Mouse (Mus musculus) hindbrain, embryonic 16.5 days (tissue): Measurements from ENCODE around the gene Ugt1a9. TPM values are rescaled to one million over a fixed set of nuclear protein-coding genes. Genes with fewer than 3 reads are reported as not detected.

ENCODE experiments used
- ATAC-seq: fragments of 200-750 bp; cut with Nextera tagmentation; 2 replicates; pipeline ENCODE4 v1.8.0; 2017; ENCODE audit warnings: moderate TSS enrichment, moderate library complexity
- H3K27ac ChIP-seq: fragments of 300-500 bp; sonication (generic); 2 replicates; pipeline ENCODE4 v1.5.1; 2014; ENCODE audit warnings: low read depth, mild to moderate bottlenecking, control low read depth, low read length, moderate library complexity
- H3K27me3 ChIP-seq: fragments of 300-500 bp; sonication (generic); replicated peaks from 2 replicates; pipeline ENCODE4 v1.6.1; 2014; ENCODE audit warnings: low read length; ENCODE audit not compliant: control insufficient read depth, insufficient read depth
- H3K36me3 ChIP-seq: fragments of 300-500 bp; sonication (generic); 2 replicates; pipeline ENCODE4 v1.6.1; 2014; ENCODE audit warnings: mild to moderate bottlenecking, low read length, moderate library complexity, mixed read lengths; ENCODE audit not compliant: control insufficient read depth, insufficient read depth
- H3K4me1 ChIP-seq: fragments of 300-500 bp; sonication (generic); 2 replicates; pipeline ENCODE4 v1.6.1; 2014; ENCODE audit warnings: low read depth, low read length; ENCODE audit not compliant: control insufficient read depth, insufficient read depth
- H3K4me2 ChIP-seq: fragments of 300-500 bp; sonication (generic); 2 replicates; pipeline ENCODE4 v1.6.1; 2014; ENCODE audit warnings: mild to moderate bottlenecking, low read length, control low read depth, moderate library complexity
- H3K4me3 ChIP-seq: fragments of 300-500 bp; sonication (generic); 2 replicates; pipeline ENCODE4 v1.5.1; 2014; ENCODE audit warnings: mild to moderate bottlenecking, low read length, control low read depth, moderate library complexity
- H3K9ac ChIP-seq: fragments of 300-500 bp; sonication (generic); 2 replicates; pipeline ENCODE4 v1.6.1; 2014; ENCODE audit warnings: low read depth, mild to moderate bottlenecking, control low read depth, low read length, moderate library complexity
- H3K9me3 ChIP-seq: fragments of 300-500 bp; sonication (generic); 2 replicates; pipeline ENCODE4 v1.6.1; 2014; ENCODE audit warnings: mild to moderate bottlenecking, low read length, moderate library complexity; ENCODE audit not compliant: control insufficient read depth
- WGBS: fragments of 180-500 bp; shearing (Covaris S2); extraction: QIAGEN DNeasy Blood & Tissue Kit; methylation state at CpG from one replicate; pipeline ENCODE4 v1.1.7; 2014; 5-methylcytosine and 5-hydroxymethylcytosine counted together
- polyA plus RNA-seq: library from polyadenylated mRNA; unstranded; fragments of >200 nt; fragmentation: Nextera tagmentation; extraction: Ambion mirVana; gene quantifications from 2 replicates; pipeline ENCODE4 v1.2.1, GENCODE M21; 2015

Gene Ugt1a9
- polyA plus RNA-seq, 1 experiment from 2014 or later = not detected

- H3K9me3 ChIP-seq = peaks cover 90% of the 10 kb centered on the region
- no peaks in the 10 kb centered on the region for H3K27me3 ChIP-seq
- ATAC-seq = no peak
- no peak overlapping the region for H3K27ac ChIP-seq
- H3K36me3 ChIP-seq = no peaks in the 10 kb centered on the region
- no peak overlapping the region for H3K9ac ChIP-seq
- 69% methylated on average over 5 of the region's 5 CpGs for WGBS
- no peak overlapping the region for H3K4me2 ChIP-seq
- no peaks in the 10 kb centered on the region for H3K4me1 ChIP-seq
- H3K4me3 ChIP-seq = no peak overlapping the region
Measured at GRCm38 (mm10) chr1:88243861-88244260, 173.3 kb downstream of the Ugt1a9 start.

DNA sequence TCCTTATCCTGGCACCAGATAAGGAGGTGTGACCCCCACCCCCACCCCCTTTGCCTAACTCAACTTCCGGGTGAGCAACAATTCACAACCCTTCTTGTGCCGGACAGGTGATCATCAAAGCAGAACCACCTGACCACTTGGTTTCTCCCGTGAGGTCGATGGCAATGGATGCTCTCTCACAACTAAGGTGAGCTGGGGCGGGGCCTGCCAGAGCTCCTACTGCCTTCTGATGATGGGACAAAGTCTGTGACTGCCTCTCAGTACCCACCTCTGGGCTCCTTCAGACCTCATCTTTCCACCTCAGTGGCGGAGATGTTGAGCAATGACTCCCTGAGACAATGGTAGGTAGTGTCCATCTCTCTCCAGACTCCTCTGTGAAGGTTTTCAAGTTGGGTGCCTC lies 175.3 kb downstream of the Ugt1a9 start:
- Histone ChIP-seq H3K4me3 (no peak overlapping the region), H3K4me2 (no peak overlapping the region), H3K9ac (no peak overlapping the region), H3K27me3 (no peaks in the 10 kb centered on the region), H3K4me1 (no peaks in the 10 kb centered on the region), H3K36me3 (no peaks in the 10 kb centered on the region), H3K27ac (no peak overlapping the region), H3K9me3 (peaks cover 90% of the 10 kb centered on the region)
- WGBS = 81% methylated on average over 6 of the region's 6 CpGs
- ATAC-seq = no peak

DNA sequence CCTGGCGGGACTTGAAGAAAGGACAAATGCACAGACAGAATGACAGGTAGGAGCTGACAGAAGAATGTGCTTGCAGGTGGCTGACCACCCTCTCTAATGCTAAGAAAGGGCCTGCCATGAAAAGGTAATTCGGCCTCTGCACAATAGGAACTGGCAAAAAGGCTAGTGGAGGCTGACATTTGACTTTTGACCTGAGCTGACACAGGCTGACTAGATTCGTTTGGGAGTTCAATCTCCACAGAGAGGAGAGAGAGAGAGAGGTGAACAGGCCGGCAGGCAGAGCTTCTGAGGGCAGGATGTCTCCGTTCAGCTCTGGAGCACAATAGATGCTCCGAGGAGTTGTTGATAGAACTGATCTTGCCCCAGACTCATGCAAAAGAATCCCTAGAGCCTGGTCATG lies 175.8 kb downstream of the Ugt1a9 start:
- Histone ChIP-seq H3K27ac (no peak overlapping the region), H3K27me3 (no peaks in the 10 kb centered on the region), H3K4me2 (no peak overlapping the region), H3K4me3 (no peak overlapping the region), H3K9me3 (peaks cover 90% of the 10 kb centered on the region), H3K36me3 (no peaks in the 10 kb centered on the region), H3K9ac (no peak overlapping the region), H3K4me1 (no peaks in the 10 kb centered on the region)
- WGBS = 41% methylated on average over 6 of the region's 6 CpGs
- ATAC-seq = no peak

DNA sequence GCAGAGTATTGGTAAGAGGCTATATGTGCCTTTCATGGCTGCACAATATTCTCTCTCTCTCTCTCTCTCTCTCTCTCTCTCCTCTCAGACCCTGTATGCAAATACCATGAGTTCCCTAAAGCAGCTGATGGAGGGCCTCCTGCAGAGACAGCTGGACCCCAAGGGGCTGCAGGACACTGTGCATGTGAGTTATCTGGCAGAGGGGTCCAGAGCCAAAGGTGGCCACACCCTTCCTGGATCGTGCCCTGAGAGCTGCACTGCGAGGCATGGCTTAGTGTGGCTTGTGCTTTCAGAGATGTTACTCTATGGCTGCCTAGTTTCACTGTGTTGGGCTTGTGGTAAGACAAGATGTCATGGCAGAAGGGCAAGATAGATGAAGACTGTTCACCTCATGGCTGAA lies 177.1 kb downstream of the Ugt1a9 start:
- Histone ChIP-seq H3K27me3 (no peaks in the 10 kb centered on the region), H3K27ac (no peak overlapping the region), H3K36me3 (no peaks in the 10 kb centered on the region), H3K9ac (no peak overlapping the region), H3K4me3 (no peak overlapping the region), H3K4me1 (no peaks in the 10 kb centered on the region), H3K9me3 (peaks cover 89% of the 10 kb centered on the region), H3K4me2 (no peak overlapping the region)
- no peak for ATAC-seq
- 51% methylated on average over 2 of the region's 2 CpGs for WGBS

GRCm38 (mm10) chr1:88248658-88249057 lies 178.1 kb downstream of the Ugt1a9 start:
- WGBS = 73% methylated on average over 4 of the region's 4 CpGs
- H3K4me3 ChIP-seq = no peak overlapping the region
- H3K27ac ChIP-seq = no peak overlapping the region
- H3K4me1 ChIP-seq = no peaks in the 10 kb centered on the region
- no peaks in the 10 kb centered on the region for H3K27me3 ChIP-seq
- peaks cover 91% of the 10 kb centered on the region for H3K9me3 ChIP-seq
- H3K36me3 ChIP-seq = no peaks in the 10 kb centered on the region
- H3K9ac ChIP-seq = no peak overlapping the region
- H3K4me2 ChIP-seq = no peak overlapping the region
- no peak for ATAC-seq

GRCm38 (mm10) chr1:88249596-88249995 lies 179.0 kb downstream of the Ugt1a9 start:
- Histone ChIP-seq H3K4me2 (no peak overlapping the region), H3K4me3 (no peak overlapping the region), H3K4me1 (no peaks in the 10 kb centered on the region), H3K36me3 (no peaks in the 10 kb centered on the region), H3K27ac (no peak overlapping the region), H3K9ac (no peak overlapping the region), H3K9me3 (peaks cover 88% of the 10 kb centered on the region), H3K27me3 (no peaks in the 10 kb centered on the region)
- no peak for ATAC-seq
- 80% methylated on average over 7 of the region's 7 CpGs for WGBS

DNA sequence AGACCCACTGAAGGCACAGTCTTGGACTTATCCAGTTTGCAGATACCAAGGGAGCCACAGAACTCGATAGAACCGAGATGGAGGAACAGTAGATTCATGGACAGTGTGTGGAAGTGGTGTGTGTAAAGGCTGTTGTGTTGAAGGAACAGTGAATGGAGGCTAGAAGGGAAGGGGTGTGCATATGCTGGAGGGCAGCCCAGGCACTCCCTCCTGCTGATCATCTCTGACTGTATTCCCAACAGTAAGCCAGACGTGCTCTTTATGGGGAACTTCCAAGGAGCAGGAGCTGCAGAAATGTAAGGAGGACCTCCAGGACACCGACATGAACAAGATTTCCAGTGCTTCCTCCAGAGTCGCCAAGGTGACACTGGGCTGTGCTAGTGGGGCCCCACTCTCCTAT lies 179.4 kb downstream of the Ugt1a9 start:
- H3K36me3 ChIP-seq = no peaks in the 10 kb centered on the region
- H3K4me1 ChIP-seq = no peaks in the 10 kb centered on the region
- H3K9me3 ChIP-seq = peaks cover 88% of the 10 kb centered on the region
- no peak overlapping the region for H3K4me3 ChIP-seq
- no peak for ATAC-seq
- no peak overlapping the region for H3K9ac ChIP-seq
- H3K27ac ChIP-seq = no peak overlapping the region
- H3K27me3 ChIP-seq = no peaks in the 10 kb centered on the region
- WGBS = 82% methylated on average over 5 of the region's 5 CpGs
- H3K4me2 ChIP-seq = no peak overlapping the region

- Histone ChIP-seq H3K27me3 (no peaks in the 10 kb centered on the region), H3K4me2 (no peak overlapping the region), H3K9ac (no peak overlapping the region), H3K4me1 (no peaks in the 10 kb centered on the region), H3K4me3 (no peak overlapping the region), H3K27ac (no peak overlapping the region), H3K9me3 (peaks cover 78% of the 10 kb centered on the region), H3K36me3 (no peaks in the 10 kb centered on the region)
- no peak for ATAC-seq
- WGBS = 77% methylated on average over 8 of the region's 8 CpGs
Measured at GRCm38 (mm10) chr1:88253106-88253505, 182.5 kb downstream of the Ugt1a9 start.

GRCm38 (mm10) chr1:88253540-88253939 lies 182.9 kb downstream of the Ugt1a9 start:
- Histone ChIP-seq H3K27ac (no peak overlapping the region), H3K9me3 (peaks cover 73% of the 10 kb centered on the region), H3K9ac (no peak overlapping the region), H3K4me2 (no peak overlapping the region), H3K27me3 (no peaks in the 10 kb centered on the region), H3K36me3 (no peaks in the 10 kb centered on the region), H3K4me1 (no peaks in the 10 kb centered on the region), H3K4me3 (no peak overlapping the region)
- WGBS = 75% methylated on average over 6 of the region's 6 CpGs
- ATAC-seq = no peak

- ATAC-seq = no peak
- H3K9ac ChIP-seq = no peak overlapping the region
- no peaks in the 10 kb centered on the region for H3K4me1 ChIP-seq
- 86% methylated on average over 12 of the region's 12 CpGs for WGBS
- H3K36me3 ChIP-seq = no peaks in the 10 kb centered on the region
- H3K4me3 ChIP-seq = no peak overlapping the region
- peaks cover 59% of the 10 kb centered on the region for H3K9me3 ChIP-seq
- H3K27me3 ChIP-seq = no peaks in the 10 kb centered on the region
- H3K27ac ChIP-seq = no peak overlapping the region
- H3K4me2 ChIP-seq = no peak overlapping the region
Measured at GRCm38 (mm10) chr1:88254793-88255465, 184.3 kb downstream of the Ugt1a9 start.
